Mouse (Mus musculus): ENCODE results near the gene Cspg5.

Gene Cspg5

GRCm38 (mm10) chr9:110243221-110243833 lies at the start of gene Cspg5:
TSS of gene Cspg5 (plus strand) at chr9:110243783.
- no peak for DNase-seq

DNA sequence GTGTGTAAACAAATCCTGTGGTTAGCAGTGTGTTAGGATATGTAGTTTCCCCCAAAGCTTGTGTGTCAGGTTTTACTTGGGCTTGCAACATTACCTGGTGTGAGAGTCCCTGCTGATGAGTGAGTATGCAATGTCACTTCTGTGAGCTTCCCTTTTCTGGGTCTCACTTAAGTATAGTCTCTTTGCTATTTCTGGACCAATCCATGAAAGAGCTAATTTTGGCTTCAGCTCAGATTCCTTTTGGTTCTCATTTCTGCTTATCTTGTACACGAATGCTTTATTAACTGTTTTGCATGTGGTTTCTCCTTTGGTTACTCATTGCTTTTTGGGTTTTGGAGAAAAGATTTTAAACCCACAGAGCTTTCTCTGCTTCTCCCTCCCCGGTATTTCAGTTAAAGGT lies 43.7 kb upstream of the Cspg5 start:
- no peak for DNase-seq

- DNase-seq: no peak
Observed at GRCm38 (mm10) chr9:110205526-110206404, 37.8 kb upstream of the Cspg5 start.

DNA sequence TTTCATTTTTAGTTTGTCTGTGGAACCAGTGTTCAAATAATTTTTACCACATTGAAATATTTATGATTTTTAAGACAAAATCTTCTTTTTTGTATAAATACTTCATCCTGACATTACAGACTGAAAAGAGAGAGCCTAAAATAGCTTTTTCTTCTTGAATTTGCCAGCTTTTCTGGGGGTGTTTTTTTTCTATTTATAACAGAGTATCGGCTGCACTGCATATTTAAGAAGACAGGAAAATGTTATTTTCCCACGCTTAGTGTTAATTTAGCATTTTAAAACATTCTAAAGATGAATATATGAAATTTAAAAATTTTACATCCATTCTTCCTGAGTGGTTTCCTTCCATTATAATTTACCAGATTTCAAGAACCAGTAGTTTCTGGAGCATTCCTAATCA lies 37.1 kb upstream of the Cspg5 start:
- DNase-seq: no peak

DNA sequence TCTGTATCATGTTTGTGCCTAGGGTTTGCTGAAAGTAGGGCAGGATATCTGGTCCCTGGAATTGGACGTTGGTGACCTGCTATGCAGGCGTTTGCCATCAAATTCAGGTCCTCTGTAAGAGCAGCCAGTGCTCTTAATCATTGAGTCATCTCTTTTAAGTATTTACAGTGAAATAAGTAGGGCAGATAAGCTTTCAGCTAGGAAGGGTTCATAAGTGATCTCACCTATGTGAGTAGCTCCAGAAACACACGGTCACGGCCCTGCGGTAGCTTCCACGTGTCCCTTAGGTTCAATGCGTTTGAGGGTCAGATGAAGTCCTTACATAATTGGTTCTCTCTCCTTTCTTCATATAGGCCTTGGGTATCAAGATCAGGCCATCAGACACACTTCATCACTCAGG lies 35.3 kb upstream of the Cspg5 start:
- no peak for DNase-seq

DNA sequence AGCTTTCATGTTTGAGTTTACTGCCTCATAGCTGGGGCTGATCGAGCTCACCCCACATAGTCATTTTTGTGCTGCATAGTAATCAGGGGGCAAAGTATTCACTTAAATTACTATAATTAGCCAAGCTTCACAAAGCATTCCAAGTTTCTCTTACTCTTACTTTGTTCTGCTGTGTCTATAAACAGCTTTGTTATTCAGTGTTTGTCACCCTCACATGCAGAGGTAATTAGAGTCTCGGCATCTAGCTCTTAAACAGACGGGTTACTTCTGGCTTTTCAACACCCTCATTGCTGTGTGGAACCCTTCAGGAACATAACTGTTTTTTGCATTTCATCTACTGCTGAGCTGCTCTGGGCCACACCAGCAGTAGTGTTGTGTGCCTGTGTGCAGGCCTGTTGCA lies 34.6 kb upstream of the Cspg5 start:
- no peak for DNase-seq

- no peak for DNase-seq
Observed at GRCm38 (mm10) chr9:110224273-110224672, 19.3 kb upstream of the Cspg5 start.

DNA sequence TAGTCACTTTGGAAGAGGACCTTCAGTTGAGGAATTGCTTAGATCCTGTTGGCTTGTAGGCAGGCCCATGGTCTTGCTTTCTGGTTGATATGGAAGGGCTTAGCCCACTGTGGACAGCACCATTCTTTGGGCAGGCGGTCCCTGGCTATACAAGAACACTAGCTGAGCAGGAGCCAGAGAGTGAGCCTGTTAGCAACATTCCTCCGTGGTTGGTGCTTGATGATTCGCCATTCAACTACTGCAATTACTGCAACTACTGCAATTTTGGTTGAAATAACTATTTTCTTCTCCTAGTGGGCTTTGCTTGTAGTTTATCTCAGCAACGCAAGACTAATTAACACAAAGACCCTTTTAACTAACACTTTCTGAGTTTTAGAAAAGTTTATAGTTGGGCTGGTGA lies 17.4 kb upstream of the Cspg5 start:
- no peak for DNase-seq

DNA sequence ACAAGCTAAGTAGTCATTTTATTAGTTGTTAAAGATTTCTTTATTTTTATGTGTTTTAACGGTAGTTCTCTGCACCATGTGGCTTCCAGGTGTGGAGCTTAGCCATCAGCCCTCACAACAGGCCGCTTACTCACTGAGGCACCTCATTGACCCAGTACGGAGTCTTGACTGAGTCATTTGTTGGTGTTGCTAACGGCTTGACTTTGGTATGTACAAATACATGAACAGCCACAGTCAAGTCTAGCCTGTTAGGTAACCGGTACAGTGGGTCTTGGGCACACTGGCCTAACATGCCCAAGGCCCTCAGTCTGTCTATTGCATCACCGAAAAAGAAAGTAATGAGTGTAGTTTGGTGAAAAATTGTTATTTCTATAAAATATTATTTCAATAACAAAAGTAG lies 14.9 kb upstream of the Cspg5 start:
- no peak for DNase-seq

DNA sequence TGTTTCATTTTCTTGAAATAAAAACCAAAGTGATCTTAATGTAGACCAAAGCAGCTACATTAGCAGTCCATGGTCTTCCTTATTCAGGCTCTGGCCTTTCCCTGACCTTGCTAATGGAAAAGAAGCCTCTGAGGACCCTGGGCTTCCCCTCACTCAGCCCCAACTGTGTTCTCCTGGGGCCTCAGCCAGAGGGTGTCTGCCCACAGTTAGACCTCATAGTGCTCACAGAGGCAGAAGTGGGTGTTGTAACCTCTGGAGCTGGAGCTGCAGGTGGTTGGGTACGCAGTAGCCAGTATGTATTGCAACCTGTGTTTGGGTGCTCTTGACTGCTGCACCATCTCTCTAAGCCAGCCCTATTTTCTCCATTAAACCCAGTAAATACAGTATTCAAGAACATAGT lies 14.5 kb upstream of the Cspg5 start:
- DNase-seq: no peak

- no peak for DNase-seq
Observed at GRCm38 (mm10) chr9:110229566-110230248, 13.9 kb upstream of the Cspg5 start.

DNA sequence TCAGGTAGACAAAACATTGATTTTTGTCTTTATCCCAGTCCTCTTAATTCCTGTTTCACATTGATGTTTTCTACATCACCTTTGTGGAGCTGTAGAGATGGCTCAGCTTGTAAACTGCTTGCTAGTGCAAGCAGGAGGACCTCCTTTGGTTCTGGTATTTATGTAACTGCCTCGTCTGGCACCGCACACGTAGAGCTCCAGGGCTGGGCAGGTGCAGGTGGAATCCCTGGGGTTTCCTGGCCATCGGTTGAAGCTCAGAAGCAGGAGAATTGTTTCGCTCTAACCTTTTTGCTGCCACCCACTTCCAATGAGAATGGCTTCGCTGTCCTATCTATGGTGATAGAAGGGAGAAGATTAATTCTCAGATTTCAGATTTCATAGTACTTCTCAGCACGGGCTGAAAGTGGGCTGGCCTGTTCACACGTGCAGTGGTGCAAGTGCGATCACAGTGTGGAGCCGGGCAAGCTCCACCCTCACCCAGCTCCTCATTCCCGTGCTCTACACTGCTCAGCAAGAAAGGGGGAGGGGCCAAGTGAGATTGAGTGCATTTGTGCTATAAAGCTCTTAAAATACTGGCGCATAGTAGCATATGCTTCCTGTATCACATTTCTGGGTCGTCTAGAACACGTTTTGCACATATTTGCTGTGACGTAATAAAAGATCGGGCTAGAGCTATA lies 13.1 kb upstream of the Cspg5 start:
- DNase-seq: no peak

DNA sequence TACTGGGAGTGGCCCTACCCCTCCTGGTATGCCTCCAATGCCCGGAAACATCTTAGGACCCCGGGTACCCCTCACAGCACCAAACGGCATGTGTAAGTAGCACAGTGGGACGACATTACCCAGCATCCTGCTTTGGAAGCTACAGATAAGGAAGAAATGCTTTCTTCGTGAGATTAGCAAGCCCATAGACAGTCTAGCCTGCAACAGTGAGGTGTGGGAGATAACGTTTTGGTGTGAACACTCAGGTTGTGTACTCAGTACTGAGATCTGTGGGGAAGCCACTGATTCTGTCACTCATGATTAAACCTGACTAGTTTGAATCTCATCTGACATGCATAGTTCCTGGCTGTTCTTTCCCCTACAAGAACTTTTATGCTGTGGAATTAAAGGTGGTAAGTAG lies 8.6 kb upstream of the Cspg5 start:
- DNase-seq: no peak

GRCm38 (mm10) chr9:110244567-110244888 lies 945 bp downstream of the Cspg5 start:
- DNase-seq: no peak

GRCm38 (mm10) chr9:110244889-110245589 lies 1.5 kb downstream of the Cspg5 start:
- peak in 1 of 2 experiments; percentile 7 for DNase-seq

DNA sequence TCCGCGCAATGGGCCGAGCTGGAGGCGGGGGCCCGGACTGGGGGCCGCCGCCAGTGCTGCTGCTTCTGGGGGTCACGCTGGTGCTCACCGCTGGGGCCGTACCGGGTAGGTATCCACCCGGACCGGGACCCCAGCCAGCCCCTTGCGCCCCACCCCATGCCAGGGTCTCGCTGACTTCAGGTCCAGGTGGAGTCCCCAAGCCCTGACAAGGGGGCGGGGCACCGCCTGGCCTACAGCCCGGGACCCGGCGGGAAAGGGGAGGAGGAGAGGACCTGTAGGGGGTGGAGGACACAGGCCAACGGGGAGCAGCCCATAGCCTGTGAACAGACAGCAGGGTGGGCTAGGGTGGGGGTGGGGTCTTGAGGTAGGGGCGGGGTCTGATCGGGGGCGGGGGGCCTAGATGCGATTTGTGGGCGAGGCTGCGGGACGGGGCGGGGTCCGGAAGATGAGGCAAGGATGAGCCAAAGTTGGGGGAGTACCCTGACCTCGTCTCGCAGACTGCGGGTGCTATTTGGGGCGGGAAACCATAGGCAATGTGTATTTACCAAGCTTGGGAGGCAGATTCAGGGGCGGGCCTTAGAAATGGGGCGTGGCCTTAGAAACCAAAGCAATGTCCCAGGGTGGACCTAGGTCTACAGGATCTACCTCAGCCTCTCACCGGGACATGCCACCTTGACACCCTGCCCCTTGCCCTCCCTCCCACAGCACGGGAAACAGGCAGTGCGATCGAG lies 2.2 kb downstream of the Cspg5 start:
- DNase-seq: peak; percentile 26 to 30

- no peak for DNase-seq
Observed at GRCm38 (mm10) chr9:110246321-110246640, 2.7 kb downstream of the Cspg5 start.

GRCm38 (mm10) chr9:110247049-110247448 lies 3.5 kb downstream of the Cspg5 start:
- DNase-seq: no peak

- no peak for DNase-seq
Observed at GRCm38 (mm10) chr9:110248861-110249260, 5.3 kb downstream of the Cspg5 start.

DNA sequence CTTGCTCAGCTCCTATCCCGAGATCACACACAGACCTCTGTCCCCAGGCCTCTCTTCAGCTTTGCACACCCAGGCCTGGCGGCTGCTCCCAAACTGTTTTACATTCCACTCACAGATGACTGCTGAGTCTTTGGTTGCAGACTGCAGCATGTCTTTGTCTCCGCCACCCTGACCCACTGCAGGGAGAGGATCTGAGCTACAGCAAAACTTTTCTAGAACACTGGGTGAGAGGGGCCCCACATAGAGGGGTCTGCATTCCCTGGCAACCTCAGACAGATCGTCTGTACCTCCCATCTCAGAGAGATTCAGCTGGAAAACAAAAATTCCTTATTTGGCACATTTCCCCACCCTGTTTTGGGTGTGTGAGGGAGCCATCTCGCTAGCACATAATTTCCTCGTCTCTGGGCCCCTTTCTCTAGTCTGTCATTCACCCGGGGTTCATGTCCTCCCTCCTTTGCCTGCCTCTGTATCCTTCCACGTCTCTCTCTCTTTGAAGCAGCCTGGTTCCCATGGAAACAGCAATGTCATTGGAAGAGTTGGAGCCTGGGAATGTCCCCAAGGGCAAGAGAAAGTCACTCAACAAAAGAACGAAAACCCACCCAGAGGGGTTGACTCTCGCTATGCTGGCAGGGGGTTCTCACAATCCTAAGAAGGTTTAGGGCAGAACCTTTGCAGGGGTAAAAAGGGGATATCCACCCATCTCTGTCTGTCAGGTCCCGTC lies 6.4 kb downstream of the Cspg5 start:
- DNase-seq: no peak

- DNase-seq: no peak
Observed at GRCm38 (mm10) chr9:110250776-110251175, 7.2 kb downstream of the Cspg5 start.
